Mouse (Mus musculus): ENCODE data around the gene Zcchc24. TPM values are rescaled to one million over a fixed set of nuclear protein-coding genes. Genes with fewer than 3 reads are reported as not detected.
A peak's percentile ranks its signal among the peaks of the same experiment; 100 is the strongest.

Zcchc24 gene
- polyA plus RNA-seq, 1 experiment from 2014 or later, result 8.1 TPM

DNA sequence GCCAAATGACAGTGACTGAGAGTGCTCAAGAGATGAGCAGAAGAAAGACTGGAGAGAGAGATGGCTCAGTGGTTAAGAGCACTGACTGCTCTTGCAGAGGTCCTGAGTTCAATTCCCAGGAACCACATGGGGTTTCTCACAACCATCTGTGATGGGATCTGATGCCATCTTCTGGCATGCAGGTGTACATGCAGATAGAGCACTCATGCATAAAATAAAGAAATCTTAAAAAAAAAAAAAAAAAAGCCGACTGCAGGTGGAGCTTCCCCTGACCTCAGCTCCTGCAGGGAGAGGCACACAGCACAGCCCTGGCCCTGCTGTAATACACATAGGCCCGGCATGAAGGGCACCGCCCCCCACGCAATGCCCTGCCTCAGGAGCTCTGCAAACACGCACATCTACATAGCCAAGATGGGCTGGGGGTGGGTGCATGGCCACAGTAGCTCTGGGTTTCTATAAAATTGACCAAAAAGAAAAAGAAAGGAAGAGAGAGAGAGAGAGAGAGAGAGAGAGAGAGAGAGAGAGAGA is 26.9 kb downstream of the Zcchc24 start:
- Histone ChIP-seq H3K36me3 (replicated peaks) (0 out of 2 replicates have a peak, but pooled peaks cover 2% of the 10 kb centered on the region), H3K4me3 (no peak overlapping the region), H3K9me3 (no peaks in the 10 kb centered on the region), H3K27me3 (ENCODE audit: poor library complexity, severe bottlenecking) (no peaks in the 10 kb centered on the region), H3K4me1 (peaks cover 25% of the 10 kb centered on the region; the same call in 1 of the 2 replicates), H3K27ac (no peak overlapping the region)
- WGBS, result 66% methylated on average over 5 of the region's 5 CpGs
- no peak for DNase-seq (ENCODE audit: extremely low spot score, low spot score)

DNA sequence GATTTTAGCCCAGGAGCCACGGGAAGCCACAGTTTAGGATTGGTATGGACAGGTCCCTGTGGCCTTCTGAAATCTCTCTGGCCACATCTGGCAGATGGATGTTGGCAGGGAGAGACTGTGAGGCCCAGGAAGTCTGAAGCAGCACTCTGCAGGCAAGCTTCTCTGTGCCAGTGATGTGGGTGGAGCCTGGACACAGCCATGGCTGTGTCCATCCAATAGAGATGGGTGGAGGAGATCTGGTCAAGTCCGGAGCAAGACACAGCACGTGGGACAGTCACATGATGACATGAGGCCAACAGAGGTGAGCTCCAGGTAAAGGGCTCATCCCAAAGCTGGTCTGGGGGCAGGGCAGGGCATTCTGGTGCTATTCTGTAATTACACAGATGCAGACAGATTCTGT is 27.6 kb downstream of the Zcchc24 start:
- 75% methylated on average over 3 of the region's 3 CpGs for WGBS
- no peak for DNase-seq (ENCODE audit: extremely low spot score, low spot score)
- Histone ChIP-seq H3K4me3 (no peak overlapping the region), H3K27me3 (ENCODE audit: poor library complexity, severe bottlenecking) (no peaks in the 10 kb centered on the region), H3K4me1 (peaks cover 28% of the 10 kb centered on the region), H3K9me3 (no peaks in the 10 kb centered on the region), H3K36me3 (replicated peaks) (0 out of 2 replicates have a peak, but pooled peaks cover 2% of the 10 kb centered on the region), H3K27ac (no peak overlapping the region)

DNA sequence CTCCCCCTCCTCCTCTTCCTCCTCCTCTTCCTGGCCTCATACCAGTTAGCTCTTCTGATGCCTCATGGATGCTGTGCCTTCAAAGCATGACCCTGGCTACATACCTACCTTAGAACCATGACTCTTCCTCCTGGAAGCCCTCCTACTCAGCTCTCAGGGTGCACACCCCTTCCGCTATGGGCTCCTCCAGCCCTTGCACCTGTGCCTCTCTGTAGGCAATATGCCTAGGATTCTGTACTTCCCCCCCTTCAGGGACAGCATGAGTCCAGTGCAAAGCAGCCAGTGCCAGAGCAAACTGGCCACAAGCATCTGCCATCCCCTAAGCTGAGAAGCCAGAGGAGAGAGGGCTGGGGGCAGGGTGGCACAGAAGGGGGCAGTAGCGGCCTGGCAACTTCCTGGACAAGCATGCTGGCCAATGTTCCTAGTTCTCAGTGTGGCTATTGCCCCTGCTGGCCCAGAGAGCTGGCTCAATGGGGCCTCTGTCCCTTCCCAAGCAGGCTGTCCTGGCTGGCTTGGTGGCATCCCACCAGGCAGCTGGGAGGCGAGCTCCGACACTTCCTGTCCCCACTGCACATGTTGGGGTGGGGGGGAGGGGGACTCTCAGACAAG is 28.8 kb downstream of the Zcchc24 start:
- Histone ChIP-seq H3K4me3 (no peak overlapping the region), H3K36me3 (replicated peaks) (0 out of 2 replicates have a peak, but pooled peaks cover 2% of the 10 kb centered on the region), H3K27ac (peak overlapping the region; percentile 27), H3K27me3 (ENCODE audit: poor library complexity, severe bottlenecking) (no peaks in the 10 kb centered on the region), H3K9me3 (no peaks in the 10 kb centered on the region), H3K4me1 (peaks cover 35% of the 10 kb centered on the region)
- 68% methylated on average over 4 of the region's 4 CpGs for WGBS
- DNase-seq (ENCODE audit: extremely low spot score, low spot score), result no peak

GRCm38 (mm10) chr14:25738591-25739001 is 30.2 kb downstream of the Zcchc24 start:
- Histone ChIP-seq H3K4me3 (no peak overlapping the region), H3K9me3 (no peaks in the 10 kb centered on the region), H3K4me1 (peaks cover 44% of the 10 kb centered on the region), H3K36me3 (replicated peaks) (0 out of 2 replicates have a peak, but pooled peaks cover 2% of the 10 kb centered on the region), H3K27ac (peak overlapping the region; percentile 30; the same call in 1 of the 2 replicates), H3K27me3 (ENCODE audit: poor library complexity, severe bottlenecking) (no peaks in the 10 kb centered on the region)
- DNase-seq (ENCODE audit: extremely low spot score, low spot score), result no peak
- WGBS, result 80% methylated on average over 14 of the region's 14 CpGs

DNA sequence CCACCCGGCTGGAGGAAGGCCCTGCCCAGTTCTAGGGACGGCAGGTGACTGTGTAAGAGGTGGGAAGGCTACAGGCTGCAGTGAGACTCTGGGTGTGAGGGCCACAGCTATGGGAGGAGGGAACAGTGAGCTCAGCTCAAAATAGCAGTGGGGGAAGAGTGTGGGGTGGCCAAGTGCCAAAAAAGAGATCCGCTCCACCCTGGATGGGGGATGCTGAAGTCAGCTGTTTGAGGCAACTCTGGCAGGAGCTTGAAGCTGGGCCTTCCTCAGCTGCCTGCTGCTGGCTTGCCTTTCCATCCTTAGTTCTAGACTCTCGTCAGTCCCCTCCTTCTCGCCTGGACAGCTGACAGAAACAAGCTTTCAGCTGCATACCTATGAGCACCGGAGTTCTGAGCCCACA is 32.2 kb downstream of the Zcchc24 start:
- H3K4me1 ChIP-seq, result peaks cover 44% of the 10 kb centered on the region
- WGBS, result 73% methylated on average over 6 of the region's 6 CpGs
- H3K36me3 ChIP-seq (replicated peaks), result 0 out of 2 replicates have a peak, but pooled peaks cover 2% of the 10 kb centered on the region
- no peaks in the 10 kb centered on the region for H3K9me3 ChIP-seq
- no peaks in the 10 kb centered on the region for H3K27me3 ChIP-seq (ENCODE audit: poor library complexity, severe bottlenecking)
- H3K27ac ChIP-seq, result peak overlapping the region; percentile 16; the same call in 1 of the 2 replicates
- no peak for DNase-seq (ENCODE audit: extremely low spot score, low spot score)
- no peak overlapping the region for H3K4me3 ChIP-seq

DNA sequence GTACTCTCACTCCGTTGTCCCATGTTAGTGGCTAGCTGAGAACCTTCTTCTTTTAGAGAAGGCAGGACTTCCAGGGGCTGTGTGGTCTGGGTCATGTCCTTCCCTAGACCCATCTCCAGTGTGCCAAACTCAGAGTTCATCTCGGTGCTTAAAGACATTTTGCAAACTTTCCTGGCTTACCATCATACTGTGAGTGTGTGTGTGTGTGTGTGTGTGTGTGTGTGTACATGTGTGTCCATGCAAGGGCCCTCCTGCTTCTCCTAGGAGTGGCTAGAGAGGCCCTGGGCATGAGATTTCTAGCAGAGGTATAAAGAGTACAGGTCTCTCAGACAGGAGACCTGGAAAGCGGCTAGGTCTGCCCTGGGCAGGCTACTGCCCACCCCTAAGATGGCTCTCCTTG is 32.7 kb downstream of the Zcchc24 start:
- WGBS, result 89% methylated on average over 3 of the region's 3 CpGs
- Histone ChIP-seq H3K9me3 (no peaks in the 10 kb centered on the region), H3K27me3 (ENCODE audit: poor library complexity, severe bottlenecking) (no peaks in the 10 kb centered on the region), H3K36me3 (replicated peaks) (0 out of 2 replicates have a peak, but pooled peaks cover 2% of the 10 kb centered on the region), H3K27ac (peak overlapping the region; percentile 16; the same call in 1 of the 2 replicates), H3K4me1 (peaks cover 44% of the 10 kb centered on the region), H3K4me3 (no peak overlapping the region)
- DNase-seq (ENCODE audit: extremely low spot score, low spot score), result no peak

DNA sequence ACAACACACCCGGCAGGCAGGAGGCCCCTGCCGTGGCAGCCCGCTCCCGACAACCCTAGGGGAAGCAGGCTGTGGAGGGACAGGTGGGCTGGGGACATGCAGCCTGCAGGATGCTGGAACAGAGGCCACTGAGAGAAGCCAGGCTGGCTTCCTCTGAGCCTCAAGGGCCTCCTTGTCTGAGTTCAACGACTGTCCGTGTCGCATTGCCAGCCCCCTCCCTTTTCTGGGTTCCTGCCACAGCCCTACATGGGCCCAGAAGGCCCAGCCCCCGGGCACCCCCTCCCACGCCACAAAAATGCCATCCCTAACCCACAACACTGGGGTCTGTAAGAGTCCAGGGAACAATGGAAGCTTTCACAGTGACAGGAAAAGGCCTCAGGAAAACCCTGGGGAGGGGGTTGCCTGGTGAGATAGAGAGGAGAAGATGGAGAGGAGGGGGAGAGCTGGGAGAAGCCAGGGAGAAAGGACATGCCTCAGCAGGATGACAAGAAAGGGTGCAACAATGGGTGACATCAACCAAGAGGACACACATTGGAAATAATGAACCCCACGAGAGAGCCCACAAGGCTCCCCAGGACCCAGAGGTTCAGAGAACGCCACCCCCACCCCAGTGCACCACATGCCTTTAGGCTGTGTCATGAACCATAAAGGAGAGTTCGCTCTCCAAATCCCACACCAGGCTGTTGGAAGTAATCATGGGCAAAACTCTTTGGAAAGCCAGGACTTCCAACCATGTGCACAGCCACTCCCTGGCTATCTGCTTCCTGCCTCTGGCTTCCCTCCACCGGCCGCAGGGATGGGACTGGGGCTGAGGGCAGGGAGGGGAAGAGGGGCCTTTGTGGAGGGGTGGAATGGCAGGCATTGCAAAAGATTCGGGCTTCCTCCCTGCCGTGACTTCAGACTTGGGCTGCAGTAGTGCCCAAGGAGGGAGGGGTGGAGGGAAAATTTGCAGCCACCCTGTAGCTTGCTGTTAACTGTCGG is 33.8 kb downstream of the Zcchc24 start:
- no peak for DNase-seq (ENCODE audit: extremely low spot score, low spot score)
- WGBS, result 48% methylated on average over 17 of the region's 17 CpGs
- Histone ChIP-seq H3K4me1 (peaks cover 39% of the 10 kb centered on the region), H3K27me3 (ENCODE audit: poor library complexity, severe bottlenecking) (no peaks in the 10 kb centered on the region), H3K9me3 (no peaks in the 10 kb centered on the region), H3K4me3 (no peak overlapping the region), H3K36me3 (replicated peaks) (0 out of 2 replicates have a peak, but pooled peaks cover 2% of the 10 kb centered on the region), H3K27ac (peak overlapping the region; percentile 76)

- no peaks in the 10 kb centered on the region for H3K27me3 ChIP-seq (ENCODE audit: poor library complexity, severe bottlenecking)
- DNase-seq (ENCODE audit: extremely low spot score, low spot score), result no peak
- H3K9me3 ChIP-seq, result no peaks in the 10 kb centered on the region
- no peaks in the 10 kb centered on the region for H3K36me3 ChIP-seq (replicated peaks)
- peak overlapping the region; percentile 64 for H3K27ac ChIP-seq
- no peak overlapping the region for H3K4me3 ChIP-seq
- peaks cover 34% of the 10 kb centered on the region for H3K4me1 ChIP-seq
- WGBS, result 64% methylated on average over 5 of the region's 5 CpGs
Measured at GRCm38 (mm10) chr14:25727149-25727510, 41.7 kb downstream of the Zcchc24 start.

GRCm38 (mm10) chr14:25726226-25727148 is 42.4 kb downstream of the Zcchc24 start:
- H3K27ac ChIP-seq, result peak overlapping the region; percentile 64; the same call in 1 of the 2 replicates
- 54% methylated on average over 20 of the region's 20 CpGs for WGBS
- peaks cover 34% of the 10 kb centered on the region for H3K4me1 ChIP-seq
- no peaks in the 10 kb centered on the region for H3K27me3 ChIP-seq (ENCODE audit: poor library complexity, severe bottlenecking)
- DNase-seq (ENCODE audit: extremely low spot score, low spot score), result peak; percentile 75
- H3K36me3 ChIP-seq (replicated peaks), result no peaks in the 10 kb centered on the region
- no peak overlapping the region for H3K4me3 ChIP-seq
- H3K9me3 ChIP-seq, result no peaks in the 10 kb centered on the region

GRCm38 (mm10) chr14:25725690-25726089 is 43.1 kb downstream of the Zcchc24 start:
- 37% methylated on average over 4 of the region's 4 CpGs for WGBS
- Histone ChIP-seq H3K27ac (peak overlapping the region; percentile 74), H3K4me1 (peaks cover 34% of the 10 kb centered on the region), H3K9me3 (no peaks in the 10 kb centered on the region), H3K27me3 (ENCODE audit: poor library complexity, severe bottlenecking) (no peaks in the 10 kb centered on the region), H3K36me3 (replicated peaks) (no peaks in the 10 kb centered on the region), H3K4me3 (no peak overlapping the region)
- no peak for DNase-seq (ENCODE audit: extremely low spot score, low spot score)

DNA sequence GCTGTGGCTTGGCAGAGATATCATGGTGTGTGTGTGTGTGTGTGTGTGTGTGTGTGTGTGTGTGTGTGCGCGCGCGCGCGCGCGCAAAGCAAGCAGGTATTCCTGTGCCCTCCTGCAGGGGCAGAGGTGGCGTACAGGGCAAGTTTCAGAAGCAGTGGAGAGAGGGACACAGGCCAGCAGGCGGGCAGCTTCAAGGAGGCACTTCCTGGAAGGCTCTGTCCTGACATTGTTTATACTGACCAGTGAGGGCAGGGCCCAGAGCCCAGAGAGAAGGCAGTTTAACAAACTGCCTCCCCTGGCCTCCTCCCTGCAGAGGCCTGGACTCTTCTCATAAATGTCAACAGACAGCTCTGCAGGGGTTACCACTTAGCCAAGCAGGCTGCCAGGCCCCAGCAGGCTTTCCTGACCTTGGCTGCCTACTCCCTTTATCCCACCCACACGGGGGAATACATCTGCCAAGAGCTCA is 43.8 kb downstream of the Zcchc24 start:
- Histone ChIP-seq H3K27me3 (ENCODE audit: poor library complexity, severe bottlenecking) (no peaks in the 10 kb centered on the region), H3K4me3 (no peak overlapping the region), H3K36me3 (replicated peaks) (no peaks in the 10 kb centered on the region), H3K4me1 (peaks cover 34% of the 10 kb centered on the region), H3K9me3 (no peaks in the 10 kb centered on the region), H3K27ac (peak overlapping the region; percentile 74)
- no peak for DNase-seq (ENCODE audit: extremely low spot score, low spot score)
- WGBS, result 65% methylated on average over 11 of the region's 11 CpGs
